Mouse (Mus musculus): ENCODE results near the gene Fkbp9. TPM values are rescaled to one million over a fixed set of nuclear protein-coding genes. Genes with fewer than 3 reads are reported as not detected.

Fkbp9 gene
- polyA plus RNA-seq, 1 experiment from 2014 or later = 41.8 TPM

DNA sequence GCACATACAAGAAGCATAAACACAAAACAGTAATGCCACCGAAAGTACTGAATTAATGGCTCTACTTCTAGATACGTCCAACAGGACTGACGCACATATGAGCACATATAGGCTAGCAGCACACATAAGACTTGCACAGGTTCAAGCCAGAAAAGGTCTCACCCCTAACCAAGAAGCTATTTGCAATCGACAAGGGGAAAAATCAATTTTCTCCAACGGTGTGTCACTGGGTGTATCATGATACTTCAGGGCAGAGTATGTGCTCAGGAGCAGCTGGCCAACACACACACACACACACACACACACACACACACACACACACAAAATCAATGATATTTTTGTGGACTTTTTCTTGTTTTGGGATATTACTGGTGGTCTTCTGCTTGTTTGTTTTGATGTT, 73.6 kb downstream of the Fkbp9 start:
- Histone ChIP-seq H3K36me3 (ENCODE audit: control insufficient read depth, insufficient read depth, low read length) (no peaks in the 10 kb centered on the region), H3K27ac (ENCODE audit: low read depth, low read length) (no peak overlapping the region), H3K4me3 (ENCODE audit: low read length) (no peak overlapping the region), H3K9ac (ENCODE audit: low read depth, low read length) (no peak overlapping the region), H3K4me1 (ENCODE audit: control insufficient read depth, insufficient read depth, low read depth, low read length) (peaks cover 7% of the 10 kb centered on the region), H3K27me3 (replicated peaks; ENCODE audit: control insufficient read depth, insufficient read depth, low read length) (no peaks in the 10 kb centered on the region), H3K4me2 (ENCODE audit: low read length) (no peak overlapping the region), H3K9me3 (ENCODE audit: control insufficient read depth, low read length) (no peaks in the 10 kb centered on the region)
- ATAC-seq = no peak
- 89% methylated on average over 5 of the region's 5 CpGs for WGBS

DNA sequence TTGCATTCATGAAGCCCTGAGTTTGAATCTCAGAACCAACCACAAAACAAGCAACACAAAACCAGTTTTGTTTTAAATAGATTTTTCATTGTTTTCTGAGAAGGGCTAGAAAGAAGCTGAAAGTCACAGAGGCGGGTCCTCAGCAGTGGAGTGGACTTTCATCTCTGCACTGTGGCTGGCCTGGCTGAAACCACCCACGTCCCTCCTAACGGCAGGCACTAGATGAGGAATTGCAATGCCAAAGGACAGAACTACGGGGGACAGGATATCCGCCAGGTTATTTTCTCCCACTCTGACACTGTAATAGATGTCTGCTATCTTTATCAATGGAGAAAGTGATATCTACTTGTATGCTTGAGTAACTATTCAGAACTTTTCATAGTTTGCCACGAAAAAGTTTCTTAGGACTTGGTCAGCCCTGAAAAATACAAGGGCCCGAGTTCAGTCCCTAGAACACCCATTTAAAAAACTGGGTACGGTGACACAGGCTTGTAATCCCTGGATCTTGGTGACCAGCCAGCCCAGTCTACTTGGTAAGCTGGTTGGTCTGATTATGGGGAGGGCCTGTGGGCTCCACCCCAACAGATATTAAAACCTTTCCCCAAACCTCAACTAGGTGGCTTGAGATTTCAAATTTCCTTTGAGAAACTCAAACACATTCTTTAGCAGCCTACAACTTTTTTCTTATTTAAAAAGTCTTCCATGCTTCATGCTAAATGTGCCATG, 74.4 kb downstream of the Fkbp9 start:
- no peaks in the 10 kb centered on the region for H3K36me3 ChIP-seq (ENCODE audit: control insufficient read depth, insufficient read depth, low read length)
- no peaks in the 10 kb centered on the region for H3K9me3 ChIP-seq (ENCODE audit: control insufficient read depth, low read length)
- no peak for ATAC-seq
- H3K27ac ChIP-seq (ENCODE audit: low read depth, low read length) = no peak overlapping the region
- no peak overlapping the region for H3K9ac ChIP-seq (ENCODE audit: low read depth, low read length)
- peaks cover 7% of the 10 kb centered on the region for H3K4me1 ChIP-seq (ENCODE audit: control insufficient read depth, insufficient read depth, low read depth, low read length)
- no peaks in the 10 kb centered on the region for H3K27me3 ChIP-seq (replicated peaks; ENCODE audit: control insufficient read depth, insufficient read depth, low read length)
- WGBS = 78% methylated on average over 8 of the region's 8 CpGs
- H3K4me3 ChIP-seq (ENCODE audit: low read length) = no peak overlapping the region
- no peak overlapping the region for H3K4me2 ChIP-seq (ENCODE audit: low read length)

GRCm38 (mm10) chr6:56907973-56908372, 76.1 kb downstream of the Fkbp9 start:
- WGBS = 91% methylated on average over 3 of the region's 3 CpGs
- Histone ChIP-seq H3K36me3 (ENCODE audit: control insufficient read depth, insufficient read depth, low read length) (no peaks in the 10 kb centered on the region), H3K4me1 (ENCODE audit: control insufficient read depth, insufficient read depth, low read depth, low read length) (peaks cover 7% of the 10 kb centered on the region), H3K4me2 (ENCODE audit: low read length) (no peak overlapping the region), H3K27ac (ENCODE audit: low read depth, low read length) (no peak overlapping the region), H3K9me3 (ENCODE audit: control insufficient read depth, low read length) (no peaks in the 10 kb centered on the region), H3K4me3 (ENCODE audit: low read length) (no peak overlapping the region), H3K9ac (ENCODE audit: low read depth, low read length) (no peak overlapping the region), H3K27me3 (replicated peaks; ENCODE audit: control insufficient read depth, insufficient read depth, low read length) (no peaks in the 10 kb centered on the region)
- no peak for ATAC-seq

GRCm38 (mm10) chr6:56908397-56908796, 76.5 kb downstream of the Fkbp9 start:
- H3K4me3 ChIP-seq (ENCODE audit: low read length) = no peak overlapping the region
- no peak for ATAC-seq
- H3K4me2 ChIP-seq (ENCODE audit: low read length) = no peak overlapping the region
- 83% methylated on average over 2 of the region's 2 CpGs for WGBS
- no peak overlapping the region for H3K9ac ChIP-seq (ENCODE audit: low read depth, low read length)
- peaks cover 7% of the 10 kb centered on the region for H3K4me1 ChIP-seq (ENCODE audit: control insufficient read depth, insufficient read depth, low read depth, low read length)
- no peak overlapping the region for H3K27ac ChIP-seq (ENCODE audit: low read depth, low read length)
- no peaks in the 10 kb centered on the region for H3K27me3 ChIP-seq (replicated peaks; ENCODE audit: control insufficient read depth, insufficient read depth, low read length)
- H3K9me3 ChIP-seq (ENCODE audit: control insufficient read depth, low read length) = no peaks in the 10 kb centered on the region
- H3K36me3 ChIP-seq (ENCODE audit: control insufficient read depth, insufficient read depth, low read length) = no peaks in the 10 kb centered on the region

DNA sequence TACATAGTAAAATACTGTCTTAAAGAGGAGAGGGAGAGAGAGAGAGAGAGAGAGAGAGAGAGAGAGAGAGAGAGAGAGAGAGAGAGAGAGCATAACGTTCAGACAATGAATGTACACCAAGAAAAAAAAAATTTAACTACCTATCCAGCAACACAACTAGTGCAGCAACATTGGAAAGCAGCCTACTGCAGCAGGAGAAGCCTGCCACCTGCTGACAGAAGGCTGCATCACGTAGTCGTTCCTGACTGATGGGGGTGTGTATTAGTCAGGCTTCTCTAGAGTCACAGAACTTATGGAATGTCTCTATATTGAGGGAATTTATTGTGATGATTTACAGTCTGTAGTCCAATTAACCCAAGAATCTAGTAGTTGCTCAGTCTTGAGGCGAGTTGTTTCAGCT, 77.1 kb downstream of the Fkbp9 start:
- peaks cover 3% of the 10 kb centered on the region for H3K4me1 ChIP-seq (ENCODE audit: control insufficient read depth, insufficient read depth, low read depth, low read length)
- 11% methylated on average over 4 of the region's 4 CpGs for whole genome bisulfite sequencing
- no peaks in the 10 kb centered on the region for H3K27me3 ChIP-seq (replicated peaks; ENCODE audit: control insufficient read depth, insufficient read depth, low read length)
- peak; percentile 68; the same call in 1 of the 2 replicates for ATAC-seq
- H3K4me3 ChIP-seq (ENCODE audit: low read length) = no peak overlapping the region
- no peaks in the 10 kb centered on the region for H3K36me3 ChIP-seq (ENCODE audit: control insufficient read depth, insufficient read depth, low read length)
- no peak overlapping the region for H3K27ac ChIP-seq (ENCODE audit: low read depth, low read length)
- no peak overlapping the region for H3K4me2 ChIP-seq (ENCODE audit: low read length)
- no peak overlapping the region for H3K9ac ChIP-seq (ENCODE audit: low read depth, low read length)
- H3K9me3 ChIP-seq (ENCODE audit: control insufficient read depth, low read length) = no peaks in the 10 kb centered on the region

DNA sequence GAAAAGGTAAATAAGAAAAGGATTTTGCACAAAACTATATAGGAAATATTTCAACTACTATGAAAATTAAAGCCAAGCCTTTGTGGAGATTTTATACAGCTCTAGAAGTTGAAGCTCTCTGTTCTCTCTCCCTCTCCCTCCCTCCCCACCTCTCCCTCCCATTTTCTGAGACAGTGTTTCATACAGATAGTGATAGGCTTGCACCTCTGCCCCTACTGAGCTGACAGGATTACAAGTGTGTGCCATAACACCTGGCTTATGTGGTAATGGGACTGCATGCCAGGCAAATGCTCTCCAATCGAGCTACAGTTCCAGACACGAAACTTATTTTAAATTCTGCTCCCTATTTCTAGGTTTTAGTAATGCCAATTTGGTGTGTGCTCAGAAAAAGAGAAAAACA, 79.1 kb downstream of the Fkbp9 start:
- no peak for ATAC-seq
- H3K36me3 ChIP-seq (ENCODE audit: control insufficient read depth, insufficient read depth, low read length) = no peaks in the 10 kb centered on the region
- no peaks in the 10 kb centered on the region for H3K9me3 ChIP-seq (ENCODE audit: control insufficient read depth, low read length)
- no peak overlapping the region for H3K4me2 ChIP-seq (ENCODE audit: low read length)
- H3K4me3 ChIP-seq (ENCODE audit: low read length) = no peak overlapping the region
- H3K27ac ChIP-seq (ENCODE audit: low read depth, low read length) = no peak overlapping the region
- 95% methylated on average over 2 of the region's 2 CpGs for WGBS
- no peaks in the 10 kb centered on the region for H3K27me3 ChIP-seq (replicated peaks; ENCODE audit: control insufficient read depth, insufficient read depth, low read length)
- no peak overlapping the region for H3K9ac ChIP-seq (ENCODE audit: low read depth, low read length)
- no peaks in the 10 kb centered on the region for H3K4me1 ChIP-seq (ENCODE audit: control insufficient read depth, insufficient read depth, low read depth, low read length)

DNA sequence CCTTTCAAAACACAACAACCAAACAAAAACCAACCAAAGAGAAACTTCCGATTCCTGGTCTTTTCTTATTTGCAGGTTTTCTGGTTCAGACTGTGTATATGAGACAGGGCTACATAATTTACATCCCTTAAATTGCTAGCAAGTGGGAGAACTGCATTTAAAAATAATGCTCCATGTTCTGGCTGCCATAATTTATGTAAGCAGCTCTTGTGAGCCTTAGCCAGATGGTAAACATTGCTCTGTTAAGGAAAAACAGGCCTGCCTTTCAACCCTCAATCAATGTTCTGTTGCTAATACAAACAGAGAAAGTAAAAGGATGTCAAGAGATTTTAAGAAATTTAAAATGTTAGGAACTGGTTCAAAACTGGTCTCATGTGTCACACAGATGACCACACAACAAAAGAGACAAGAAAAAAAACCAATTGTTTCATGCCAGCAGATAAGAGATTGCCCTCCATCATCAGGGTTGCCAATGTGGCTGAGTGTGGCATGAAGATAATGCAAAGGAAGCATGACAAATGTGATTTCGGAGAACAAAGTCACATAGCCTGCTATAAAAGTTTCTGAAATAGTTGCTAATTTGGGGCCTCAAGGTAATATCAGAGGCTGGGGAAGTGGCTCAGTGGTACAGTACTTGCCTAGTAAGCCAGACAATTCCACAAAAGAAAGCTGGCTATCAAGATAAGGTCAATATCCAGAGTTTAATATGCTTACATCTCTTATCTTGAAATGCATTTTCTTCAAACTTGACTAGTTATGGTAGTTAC, 81.4 kb downstream of the Fkbp9 start:
- no peak overlapping the region for H3K4me2 ChIP-seq (ENCODE audit: low read length)
- H3K9ac ChIP-seq (ENCODE audit: low read depth, low read length) = no peak overlapping the region
- ATAC-seq = no peak
- H3K27me3 ChIP-seq (replicated peaks; ENCODE audit: control insufficient read depth, insufficient read depth, low read length) = no peaks in the 10 kb centered on the region
- no peaks in the 10 kb centered on the region for H3K36me3 ChIP-seq (ENCODE audit: control insufficient read depth, insufficient read depth, low read length)
- no peak overlapping the region for H3K27ac ChIP-seq (ENCODE audit: low read depth, low read length)
- H3K4me3 ChIP-seq (ENCODE audit: low read length) = no peak overlapping the region
- no peaks in the 10 kb centered on the region for H3K9me3 ChIP-seq (ENCODE audit: control insufficient read depth, low read length)
- WGBS = 83% methylated on average over 2 of the region's 2 CpGs
- no peaks in the 10 kb centered on the region for H3K4me1 ChIP-seq (ENCODE audit: control insufficient read depth, insufficient read depth, low read depth, low read length)

DNA sequence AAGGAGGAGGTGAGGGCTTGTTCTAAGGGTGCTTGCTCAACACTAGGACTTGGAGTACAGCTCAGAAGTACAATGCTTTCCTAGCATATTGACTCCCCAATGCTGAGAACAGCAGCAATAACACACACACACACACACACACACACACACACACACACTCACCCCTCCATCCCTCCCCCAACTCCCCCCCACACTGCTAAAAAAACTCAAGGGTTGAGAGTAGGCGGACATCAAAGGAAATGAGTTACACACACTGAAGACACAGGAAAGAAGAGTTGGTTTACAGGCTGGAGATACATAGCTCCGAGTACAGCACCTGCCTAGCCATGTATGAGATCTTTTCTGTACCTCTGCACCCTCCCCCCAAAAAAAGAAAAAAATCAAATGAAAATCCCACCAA, 84.4 kb downstream of the Fkbp9 start:
- Histone ChIP-seq H3K9me3 (ENCODE audit: control insufficient read depth, low read length) (no peaks in the 10 kb centered on the region), H3K4me3 (ENCODE audit: low read length) (no peak overlapping the region), H3K36me3 (ENCODE audit: control insufficient read depth, insufficient read depth, low read length) (no peaks in the 10 kb centered on the region), H3K4me1 (ENCODE audit: control insufficient read depth, insufficient read depth, low read depth, low read length) (no peaks in the 10 kb centered on the region), H3K27ac (ENCODE audit: low read depth, low read length) (no peak overlapping the region), H3K4me2 (ENCODE audit: low read length) (no peak overlapping the region), H3K27me3 (replicated peaks; ENCODE audit: control insufficient read depth, insufficient read depth, low read length) (no peaks in the 10 kb centered on the region), H3K9ac (ENCODE audit: low read depth, low read length) (no peak overlapping the region)
- WGBS = 83% methylated on average over 2 of the region's 2 CpGs
- ATAC-seq = 0 out of 2 replicates have a peak, but pooled peaks have one; percentile 32

DNA sequence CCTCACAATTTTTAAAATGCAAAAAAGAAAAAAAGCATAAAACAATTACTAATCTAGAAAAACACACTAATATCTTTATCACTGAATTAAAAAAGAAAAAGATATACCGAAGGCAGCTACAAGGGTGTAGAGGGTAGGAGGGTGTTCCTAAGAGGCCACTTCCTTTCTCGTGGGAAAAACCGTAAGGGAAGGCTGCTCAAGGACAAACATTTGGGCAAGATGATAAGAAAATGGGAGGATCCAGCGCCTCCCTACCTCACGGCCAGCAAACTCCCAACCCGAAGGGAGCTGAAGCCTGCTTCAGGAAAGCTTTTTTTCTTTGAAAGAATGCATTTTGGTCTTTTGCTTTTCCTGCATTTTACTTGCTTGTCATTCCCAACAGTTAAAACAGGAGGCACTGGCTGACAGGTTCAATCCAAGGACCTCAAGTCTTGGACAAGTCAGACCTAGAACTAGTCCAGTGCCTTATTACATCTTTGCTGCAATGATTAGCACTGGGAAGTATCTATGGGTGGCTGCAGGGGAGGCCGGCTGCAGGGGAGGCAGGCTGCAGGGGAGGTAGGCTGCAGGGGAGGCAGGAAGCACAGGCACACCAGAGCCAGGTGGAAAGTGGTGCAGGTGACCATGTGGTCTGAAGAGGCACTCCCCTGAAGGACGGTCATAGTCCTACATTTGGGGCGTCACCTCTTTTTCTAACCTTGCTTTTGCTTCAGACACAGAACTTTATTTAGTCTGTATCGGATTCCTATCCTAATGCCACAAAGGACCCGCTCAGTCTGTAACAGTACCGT, 85.9 kb downstream of the Fkbp9 start:
- no peak overlapping the region for H3K4me3 ChIP-seq (ENCODE audit: low read length)
- no peak for ATAC-seq
- H3K4me1 ChIP-seq (ENCODE audit: control insufficient read depth, insufficient read depth, low read depth, low read length) = no peaks in the 10 kb centered on the region; the same call in 1 of the 2 replicates
- H3K9ac ChIP-seq (ENCODE audit: low read depth, low read length) = no peak overlapping the region
- 84% methylated on average over 12 of the region's 12 CpGs for WGBS
- no peaks in the 10 kb centered on the region for H3K27me3 ChIP-seq (replicated peaks; ENCODE audit: control insufficient read depth, insufficient read depth, low read length)
- H3K36me3 ChIP-seq (ENCODE audit: control insufficient read depth, insufficient read depth, low read length) = no peaks in the 10 kb centered on the region
- no peaks in the 10 kb centered on the region for H3K9me3 ChIP-seq (ENCODE audit: control insufficient read depth, low read length)
- H3K27ac ChIP-seq (ENCODE audit: low read depth, low read length) = no peak overlapping the region
- no peak overlapping the region for H3K4me2 ChIP-seq (ENCODE audit: low read length)

All from hindbrain, embryonic 16.5 days (tissue).